Mouse (Mus musculus) retina, postnatal 1 day (tissue): Measurements from ENCODE around the gene Slc43a2.
A peak's percentile ranks its signal among the peaks of the same experiment; 100 is the strongest.
"Not testable (repeated sequence)": the region's sequence is repeated elsewhere in the genome, so short reads cannot be mapped to it uniquely, and the experiment has no call there.

Source experiments
- DNase-seq: peaks from one replicate; pipeline ENCODE4 v3.0.0-alpha.2; 2012

Gene Slc43a2

DNA sequence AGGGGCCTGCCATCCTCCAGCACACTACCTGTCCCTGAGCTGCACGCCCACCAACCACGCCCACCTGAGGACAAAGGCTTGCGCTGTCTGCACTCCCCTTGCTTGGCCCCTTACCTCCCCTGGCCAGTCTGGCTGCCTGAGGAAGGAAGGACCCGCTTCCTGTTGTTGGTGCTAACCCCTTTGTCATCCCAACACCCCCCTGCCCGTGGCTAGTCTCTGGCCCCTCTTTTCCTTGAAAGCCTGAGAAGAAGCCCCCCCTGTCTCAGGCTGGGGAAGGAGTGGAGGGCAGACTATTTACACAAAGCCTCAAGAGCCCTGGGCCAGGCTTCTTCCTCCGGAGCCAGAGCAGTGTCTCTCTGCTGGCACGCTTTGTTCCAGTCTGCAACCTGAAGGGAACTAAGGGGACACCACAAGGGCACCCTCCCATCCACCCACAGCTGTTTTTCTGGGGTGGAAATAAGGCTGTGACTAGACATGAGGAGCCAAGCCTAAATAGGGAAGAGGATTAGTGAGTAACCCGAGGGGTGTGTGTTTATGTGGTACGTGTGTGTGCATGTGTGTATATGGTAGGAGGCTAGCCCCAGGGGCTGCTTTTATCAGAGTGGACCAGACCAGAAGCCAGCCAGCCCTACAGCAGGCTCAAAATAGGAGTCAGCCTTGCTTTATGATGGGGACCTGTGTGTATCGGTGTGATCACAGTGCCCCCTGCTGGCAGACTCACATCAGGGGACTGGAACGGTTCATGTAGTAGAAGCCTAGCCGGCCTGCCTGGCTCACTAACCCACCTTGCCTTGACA, 41.6 kb downstream of the Slc43a2 start:
- DNase-seq: peak; percentile 93

DNA sequence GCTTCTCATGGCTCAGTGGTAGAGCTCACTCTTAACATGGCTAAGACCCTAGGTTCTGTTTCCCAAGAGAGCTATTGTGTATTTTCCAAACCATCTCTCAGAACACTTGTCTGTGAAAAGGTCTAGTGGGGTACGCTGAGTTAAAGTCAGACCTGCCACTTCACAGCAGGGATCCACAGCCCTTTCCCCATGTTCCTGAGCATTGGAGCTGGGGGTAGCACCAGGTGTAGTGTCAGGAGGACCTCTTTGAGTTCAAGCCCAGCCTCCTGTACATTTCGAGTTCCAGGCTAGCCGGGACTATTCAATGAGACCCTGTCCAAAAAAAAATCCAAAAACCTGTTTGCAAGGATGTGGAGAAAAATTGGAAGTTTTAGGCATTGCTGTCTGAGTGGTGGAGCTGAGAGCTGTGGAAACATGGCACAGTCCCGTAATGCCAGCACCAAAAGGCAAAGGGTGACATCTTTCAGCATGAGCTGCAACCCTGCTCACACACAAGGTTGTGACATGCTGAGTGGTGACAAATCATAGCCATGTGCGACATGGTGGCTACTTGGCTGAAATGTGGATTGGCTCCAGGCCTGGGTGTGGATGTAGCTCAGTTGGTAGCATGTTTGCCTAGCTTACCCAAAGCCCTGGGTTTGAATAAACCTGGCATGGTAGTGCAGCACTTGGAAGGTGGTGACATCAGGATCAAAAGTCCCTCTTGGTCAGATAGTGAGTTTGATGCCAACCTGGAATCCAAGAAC, 43.1 kb downstream of the Slc43a2 start:
- no peak for DNase-seq

DNA sequence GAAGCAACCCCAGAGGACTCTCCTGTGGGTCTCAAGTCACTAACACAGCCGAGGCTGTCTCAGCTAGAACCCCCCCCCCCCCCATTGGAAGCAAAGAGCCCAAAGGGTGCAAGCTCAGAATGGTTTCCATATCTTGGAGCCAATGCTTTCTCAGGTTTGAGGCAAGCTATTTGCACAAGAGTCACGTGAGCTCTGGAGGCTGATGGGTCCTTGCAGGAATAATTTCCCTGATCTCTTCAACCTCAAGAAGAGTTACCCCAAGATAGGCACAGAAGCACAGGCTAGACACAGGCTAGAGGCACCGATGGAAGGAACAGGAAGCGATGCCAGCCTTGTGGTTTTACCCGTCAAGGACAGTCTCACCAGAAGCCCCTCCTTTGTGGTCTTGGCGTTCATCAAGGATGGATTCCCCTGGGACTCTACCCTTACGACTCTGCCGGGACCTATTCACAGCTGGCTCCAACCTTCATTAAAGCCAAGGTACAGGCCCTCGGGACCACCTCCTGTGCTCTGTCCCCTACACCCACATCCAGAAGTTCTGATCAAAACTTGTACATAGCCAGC, 44.1 kb downstream of the Slc43a2 start:
- DNase-seq: no peak

DNA sequence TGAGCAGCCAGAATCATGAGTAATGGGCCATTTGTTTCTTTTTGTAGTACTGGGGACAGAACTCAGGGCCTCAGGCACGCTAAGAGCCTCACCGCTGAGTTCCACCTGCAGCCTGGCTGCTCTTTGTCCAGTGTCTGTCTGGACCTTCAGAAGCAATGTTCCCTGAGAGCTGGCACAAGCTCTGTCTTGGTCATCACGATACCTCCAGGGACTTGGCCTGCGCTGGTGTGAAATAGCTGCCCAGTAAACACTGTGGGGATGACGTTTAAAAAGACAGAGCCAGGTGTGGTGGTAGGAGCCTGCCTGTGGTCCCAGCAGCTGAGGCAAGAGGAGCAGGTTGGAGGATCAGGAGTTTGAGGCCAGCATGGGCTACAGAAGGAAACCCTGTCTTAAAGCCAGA, 47.1 kb downstream of the Slc43a2 start:
- no peak for DNase-seq

DNA sequence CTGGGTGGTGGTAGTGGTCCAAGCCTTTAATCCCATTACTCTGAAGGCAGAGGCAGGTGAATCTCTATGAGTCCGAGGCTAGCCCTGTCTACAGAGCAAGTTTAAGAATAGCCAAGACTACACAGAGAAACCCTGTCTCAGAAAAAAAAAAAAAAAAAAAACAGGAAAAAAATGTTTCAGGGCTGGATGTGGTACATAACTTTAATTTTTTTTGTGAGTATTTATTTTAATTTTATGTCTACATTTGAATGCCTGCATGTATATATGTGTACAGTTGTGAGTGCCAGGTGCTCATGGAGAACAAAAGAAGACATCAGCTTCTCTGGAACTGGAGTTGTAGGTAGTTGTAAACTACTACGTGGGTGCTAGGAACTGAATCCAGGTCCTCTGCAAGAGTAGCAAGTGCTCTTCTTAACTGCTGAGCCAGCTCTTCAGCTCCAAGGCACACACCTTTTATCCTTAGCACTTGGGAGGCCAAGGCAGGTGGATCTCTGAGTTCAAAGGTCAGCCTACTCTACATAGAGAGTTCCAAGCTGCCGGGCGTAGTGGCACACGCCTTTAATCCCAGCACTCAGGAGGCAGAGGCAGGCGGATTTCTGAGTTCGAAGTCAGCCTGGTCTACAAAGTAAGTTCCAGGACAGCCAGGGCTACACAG, 50.1 kb downstream of the Slc43a2 start:
- no peak for DNase-seq

DNA sequence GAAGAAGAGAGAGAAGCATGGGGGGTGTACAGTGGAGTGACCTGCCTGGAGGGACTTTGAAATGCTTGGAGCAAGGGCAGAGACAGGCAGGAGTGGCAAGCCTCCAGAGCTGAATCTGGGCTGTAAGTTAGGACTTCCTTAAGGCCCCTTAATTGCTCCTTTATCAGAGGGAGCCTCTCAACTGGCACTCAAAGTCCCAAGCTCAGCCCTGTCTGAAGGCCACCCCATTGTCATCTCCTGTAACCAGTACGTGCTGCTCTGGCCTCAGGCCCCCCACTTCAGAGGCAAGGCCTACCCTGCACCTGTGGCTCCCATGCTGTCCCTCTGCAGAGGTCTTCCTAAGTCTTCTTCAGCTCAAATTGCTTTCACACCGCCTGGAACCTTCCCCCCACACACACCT, 52.0 kb downstream of the Slc43a2 start:
- DNase-seq: no peak

DNA sequence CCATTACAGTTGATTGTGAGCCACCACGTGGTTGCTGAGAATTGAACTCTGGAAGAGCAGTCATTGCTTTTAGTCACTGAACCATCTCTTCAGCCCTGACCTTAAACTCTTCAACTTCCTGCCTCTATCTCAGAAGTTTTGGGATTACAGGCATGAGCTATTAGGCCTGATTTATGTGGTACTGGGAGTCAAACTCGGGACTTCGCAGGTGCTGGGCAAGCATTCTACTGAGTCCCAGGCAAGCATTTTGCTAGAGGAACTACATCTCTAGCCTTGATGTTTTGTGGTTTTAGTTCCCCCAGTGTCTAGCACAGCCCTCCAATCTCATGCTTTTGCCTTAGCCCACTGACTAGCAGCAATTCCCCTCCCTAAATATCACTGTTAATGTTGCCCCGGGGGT, 53.6 kb downstream of the Slc43a2 start:
- no peak for DNase-seq

DNA sequence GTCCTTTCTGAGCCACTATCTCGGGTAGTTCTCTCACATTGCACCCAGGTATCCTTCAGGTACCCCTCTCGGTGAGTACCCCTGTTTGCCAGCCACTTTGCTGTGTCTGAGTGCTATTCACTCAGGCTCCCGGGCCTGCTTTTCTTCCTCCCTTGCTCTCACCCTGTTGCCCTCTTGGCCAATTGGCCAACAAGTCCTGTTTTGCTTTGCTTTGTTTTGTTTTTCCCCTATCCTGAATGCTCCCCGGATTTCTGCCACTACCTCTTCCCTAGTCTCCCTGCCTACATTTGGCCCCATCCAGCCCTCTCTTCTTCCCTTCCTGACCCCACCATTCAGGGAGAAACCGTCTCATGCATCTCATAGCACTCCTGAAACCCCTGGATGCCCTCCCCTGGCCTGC, 54.5 kb downstream of the Slc43a2 start:
- no peak for DNase-seq

DNA sequence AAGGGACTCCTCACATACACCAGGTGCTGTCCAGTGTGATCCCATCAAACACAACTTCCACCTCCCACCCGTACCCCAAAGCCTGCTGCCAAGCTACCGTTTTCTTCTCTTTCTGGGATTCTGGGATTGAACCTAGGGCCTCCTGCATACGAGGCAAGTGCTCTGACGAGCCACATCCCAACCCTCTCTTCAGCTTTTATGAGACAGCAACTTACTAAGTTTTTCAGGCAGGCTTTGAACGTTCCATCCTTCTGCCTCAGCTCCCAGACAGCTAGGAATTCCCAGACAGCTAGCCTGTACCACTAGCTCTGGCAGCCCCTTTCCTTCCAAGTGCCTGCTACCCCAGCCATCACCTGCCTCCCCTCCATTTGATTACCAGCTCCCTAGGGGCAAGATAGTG, 55.5 kb downstream of the Slc43a2 start:
- no peak for DNase-seq

DNA sequence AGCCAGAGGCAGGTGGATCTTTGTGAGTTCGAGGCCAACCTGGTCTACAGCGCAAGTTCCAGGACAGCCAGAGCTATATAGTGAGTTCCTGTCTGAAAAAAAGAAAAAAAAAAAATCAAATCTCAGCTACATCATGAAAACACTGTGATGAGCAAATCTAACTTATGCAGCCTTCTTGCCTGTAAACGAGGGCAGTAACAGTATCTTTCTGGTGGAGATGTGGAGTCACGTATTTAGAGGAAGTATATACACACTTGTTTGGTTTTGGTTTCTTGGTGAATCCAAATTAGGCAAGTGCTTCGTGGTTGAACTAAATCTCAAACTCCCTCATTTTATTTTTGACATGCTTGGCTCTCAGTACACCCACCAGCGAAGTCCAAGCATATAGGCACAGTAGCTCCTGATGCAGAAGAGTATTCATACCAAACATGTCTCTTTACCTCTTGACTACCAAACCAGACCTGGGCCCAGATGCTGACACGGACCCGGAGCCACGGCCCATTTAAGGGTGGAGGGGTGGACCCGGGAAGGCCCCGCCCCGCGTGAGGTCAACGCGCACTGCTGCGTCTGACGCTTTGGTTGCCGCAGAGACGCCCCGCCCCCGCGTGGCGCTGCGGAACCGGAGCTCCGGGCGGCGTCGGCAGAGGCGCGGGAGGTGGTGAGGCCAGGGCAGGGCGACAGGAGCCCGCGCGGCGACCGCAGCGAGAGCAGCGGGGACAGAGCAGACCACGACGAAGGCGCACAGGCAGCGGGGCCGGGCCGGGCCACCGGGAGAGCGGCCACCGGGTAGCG, 56.2 kb downstream of the Slc43a2 start, which contains the start of gene Pitpna:
Pitpna (plus strand) TSS at position 605 of the 792 bp plus-strand sequence.
- peak; percentile 95 for DNase-seq

DNA sequence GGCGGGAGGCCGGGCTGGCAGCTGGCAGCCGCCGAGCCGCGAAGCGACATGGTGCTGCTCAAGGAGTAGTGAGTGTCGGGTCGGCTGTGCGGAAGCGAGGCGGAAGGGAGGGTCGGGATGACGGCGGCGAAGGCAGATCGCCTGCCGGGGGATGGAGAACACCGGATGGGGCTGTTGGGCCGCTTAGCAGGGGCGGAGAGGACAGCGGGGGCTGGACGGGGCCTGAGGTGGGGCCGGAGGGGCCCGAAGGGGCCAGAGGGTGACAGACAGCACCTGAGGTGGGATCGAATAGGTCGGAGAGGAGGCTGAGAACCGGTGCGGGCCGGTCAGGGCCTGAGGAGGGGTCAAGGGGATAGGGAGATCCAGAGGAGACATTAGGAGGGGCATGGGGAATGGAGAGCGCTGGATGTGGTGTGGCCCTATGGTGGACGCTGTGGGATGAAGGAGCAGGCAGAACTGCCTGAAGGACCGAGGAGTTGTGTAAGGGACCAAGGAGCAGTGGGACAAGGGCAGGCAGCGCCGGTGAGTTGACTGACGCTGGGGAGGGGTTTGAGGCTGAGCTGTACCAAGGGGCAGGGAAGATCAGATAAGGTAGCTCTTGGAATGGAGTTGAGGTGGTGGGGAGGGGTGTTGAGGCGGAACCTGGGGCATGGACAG, 56.9 kb downstream of the Slc43a2 start:
- no peak for DNase-seq

DNA sequence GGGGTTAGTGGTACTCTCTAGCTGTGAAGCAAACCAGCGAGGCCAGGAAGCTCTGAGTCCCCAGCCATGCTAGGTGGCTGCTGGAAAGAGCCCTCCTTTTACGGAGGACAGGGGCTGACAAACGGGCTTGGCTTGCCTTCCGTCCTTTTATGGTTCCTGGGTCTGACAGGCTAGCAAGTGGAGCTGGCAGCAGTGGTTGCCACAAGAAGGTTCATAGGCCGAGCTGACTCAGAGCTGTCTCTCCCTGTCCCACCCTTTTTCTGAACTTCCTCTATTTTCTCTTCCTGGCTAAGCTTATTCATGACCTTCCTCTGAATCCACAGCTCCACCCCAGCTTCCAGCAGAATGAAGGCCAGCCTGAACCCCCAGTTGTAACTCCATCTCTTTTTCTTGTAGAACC, 61.1 kb downstream of the Slc43a2 start:
- no peak for DNase-seq

DNA sequence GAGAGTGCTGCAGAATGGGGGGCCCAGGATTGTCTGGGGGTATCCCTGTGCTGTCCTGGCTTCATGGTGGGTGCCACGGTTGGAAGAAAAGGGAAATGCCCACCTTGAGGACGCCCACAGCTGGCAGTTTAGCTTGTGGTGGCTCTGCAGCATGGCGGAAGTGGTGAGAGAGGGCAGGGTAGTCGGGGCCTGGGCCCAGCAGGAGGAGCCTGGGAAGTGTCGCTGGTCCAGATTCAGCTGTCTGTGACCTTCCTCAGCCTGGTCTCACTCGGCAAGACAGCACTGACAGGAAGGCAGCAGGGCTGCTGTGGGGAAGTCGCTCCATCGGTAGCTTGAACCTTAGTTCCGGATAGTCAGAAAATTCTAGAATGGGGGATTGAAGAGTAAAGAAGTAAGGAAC, 62.9 kb downstream of the Slc43a2 start:
- no peak for DNase-seq

DNA sequence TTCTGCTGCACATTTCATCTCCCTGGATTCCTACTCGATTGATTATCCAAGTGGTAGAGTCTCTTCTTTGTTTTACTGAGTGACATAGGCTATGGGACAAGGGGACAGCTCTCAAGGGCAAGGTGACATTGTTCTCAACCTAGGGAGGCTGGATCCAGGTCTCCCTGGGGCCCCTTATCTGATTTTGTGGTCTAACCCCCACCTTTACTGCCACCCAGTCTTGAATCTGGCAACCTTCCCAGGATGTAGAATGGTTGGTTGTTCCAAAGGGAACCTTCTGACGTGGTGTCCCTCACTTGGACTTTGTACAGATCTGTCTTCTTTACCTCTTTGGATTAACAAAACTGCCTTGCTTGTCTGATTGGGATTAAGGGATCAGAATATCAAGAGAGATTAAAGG, 63.9 kb downstream of the Slc43a2 start:
- no peak for DNase-seq

DNA sequence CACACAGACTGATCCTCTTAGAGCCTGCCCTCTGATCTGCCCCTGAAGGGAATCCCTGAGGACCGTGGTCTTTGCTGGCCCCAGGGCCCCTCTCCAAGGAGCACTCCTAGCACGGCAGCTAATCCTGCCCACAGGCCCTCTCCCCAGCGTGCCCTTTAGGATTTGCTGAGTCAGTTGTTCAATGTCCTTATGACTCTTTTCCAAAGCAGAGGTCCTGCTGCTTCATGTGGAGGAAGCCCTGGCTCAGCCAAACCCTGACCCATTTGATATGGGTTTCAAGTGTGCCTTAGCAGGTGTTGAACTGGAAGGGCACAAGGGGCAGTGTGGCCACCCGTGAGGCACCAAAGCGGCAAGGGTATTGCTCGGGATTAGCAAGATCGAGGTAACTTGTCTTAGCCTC, 64.3 kb downstream of the Slc43a2 start:
- peak; percentile 83 for DNase-seq

DNA sequence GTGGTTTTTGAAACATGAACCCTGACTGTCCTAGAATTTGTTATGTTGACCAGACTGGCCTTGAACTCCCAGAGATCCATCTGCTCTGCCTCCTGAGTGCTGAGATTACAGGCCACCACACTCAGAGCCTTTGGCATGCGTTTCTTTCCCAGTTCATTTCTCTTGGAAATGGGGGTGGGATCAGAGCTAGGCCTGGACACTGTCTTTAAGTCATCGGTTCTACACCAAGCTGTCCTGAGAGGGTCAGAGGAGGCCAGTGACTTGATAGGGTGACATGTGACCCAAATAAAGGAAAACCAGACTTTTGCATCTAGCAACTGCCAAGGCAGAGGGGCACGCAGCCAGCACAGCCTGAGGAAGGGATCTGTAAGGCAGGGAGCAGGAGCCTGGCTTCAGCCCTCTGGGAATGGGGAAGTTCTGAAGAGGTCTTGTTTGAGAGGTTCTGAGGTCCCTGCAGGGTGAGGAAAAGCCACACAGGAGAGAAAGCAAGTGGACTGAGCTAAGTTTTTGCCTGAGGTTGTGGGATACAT, 65.3 kb downstream of the Slc43a2 start:
- DNase-seq: no peak

DNA sequence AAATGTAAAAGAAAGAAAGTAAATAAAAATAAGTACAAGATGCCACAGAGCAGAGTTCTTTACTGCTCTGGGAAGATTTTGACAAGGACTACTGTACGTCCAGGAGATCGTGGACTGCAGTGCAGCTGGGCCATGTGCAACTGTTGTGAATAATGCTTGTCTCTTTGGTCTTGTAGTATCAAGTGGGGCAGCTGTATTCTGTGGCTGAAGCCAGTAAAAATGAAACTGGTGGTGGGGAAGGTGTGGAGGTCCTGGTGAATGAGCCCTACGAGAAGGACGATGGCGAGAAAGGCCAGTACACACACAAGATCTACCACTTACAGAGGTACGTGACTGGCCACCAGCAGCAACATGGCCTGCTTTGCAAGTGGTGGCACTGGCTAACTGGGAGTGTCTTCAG, 66.5 kb downstream of the Slc43a2 start:
- no peak for DNase-seq

DNA sequence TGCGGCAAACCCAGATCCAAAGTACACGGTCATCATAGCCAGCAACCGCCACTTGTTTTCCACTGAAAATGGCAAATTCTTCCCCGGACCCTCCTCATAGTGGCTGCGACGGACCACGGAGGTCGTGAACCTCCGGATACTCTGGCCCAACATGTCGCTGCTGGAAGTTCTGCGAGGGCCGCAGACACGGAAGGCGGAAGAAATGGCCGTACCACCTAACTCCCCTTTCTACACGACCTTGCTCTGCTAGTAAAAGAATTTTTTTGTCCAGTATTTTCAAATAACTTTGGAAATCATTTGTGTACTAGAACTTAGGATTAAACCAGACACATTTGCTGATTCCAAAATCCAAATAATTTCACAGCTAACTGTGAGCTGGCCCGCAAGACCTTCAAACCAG, 68.3 kb downstream of the Slc43a2 start:
- DNase-seq: not testable (repeated sequence)

DNA sequence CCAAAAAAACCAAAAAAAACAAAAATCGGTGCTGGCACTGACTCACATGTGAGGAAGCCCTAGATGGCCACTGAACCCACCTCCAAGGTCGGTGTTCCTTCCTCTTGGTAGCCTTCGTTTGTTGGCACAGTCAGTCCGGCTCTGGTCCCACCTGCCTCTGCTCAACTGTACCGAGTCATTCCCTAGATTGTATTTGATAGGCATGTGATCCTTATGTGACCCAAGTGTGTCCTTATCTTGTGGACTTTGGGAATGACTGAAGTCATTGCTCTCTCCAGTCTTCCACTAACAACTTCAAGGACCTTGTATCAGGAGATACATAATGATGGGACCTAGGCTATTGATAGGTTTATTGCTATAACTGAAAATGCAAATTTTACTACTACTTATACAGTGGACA, 73.3 kb downstream of the Slc43a2 start:
- DNase-seq: no peak

DNA sequence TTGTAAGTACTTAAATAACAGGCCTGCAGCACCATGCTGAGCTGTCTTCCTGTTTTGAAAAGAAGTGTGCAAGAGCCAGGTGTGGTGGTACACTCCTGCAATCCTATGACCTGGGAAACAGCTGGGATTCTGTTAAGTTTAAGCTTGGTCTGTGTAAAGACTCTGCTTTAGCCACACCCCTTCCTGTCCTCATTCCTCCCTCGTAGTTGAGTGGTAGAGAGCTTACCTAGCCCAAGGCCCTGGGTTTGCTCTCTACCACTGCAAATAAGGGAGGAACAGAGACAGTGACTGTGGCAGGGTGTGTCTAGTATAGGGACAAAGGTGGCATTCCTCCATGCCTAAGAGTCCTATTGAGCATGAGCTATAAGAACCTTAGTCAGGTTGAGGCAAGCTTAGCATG, 73.8 kb downstream of the Slc43a2 start:
- no peak for DNase-seq

DNA sequence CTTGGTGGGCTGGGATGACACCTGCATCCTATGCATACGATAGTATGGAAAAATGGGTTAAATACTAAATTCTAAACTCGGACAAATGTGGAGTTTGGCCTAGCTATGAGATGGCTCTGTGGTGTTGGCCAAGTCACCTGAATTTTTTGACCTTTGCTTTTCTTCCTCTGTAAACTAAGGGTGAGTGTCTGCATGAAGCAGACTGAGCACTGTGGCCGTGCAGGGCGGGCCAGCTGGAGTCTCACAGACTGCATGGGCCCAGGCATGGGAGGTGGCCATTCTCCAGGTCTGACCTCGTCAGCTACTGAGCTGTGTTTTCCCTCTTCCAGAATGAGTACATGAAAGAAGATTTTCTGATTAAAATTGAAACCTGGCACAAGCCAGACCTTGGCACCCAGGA, 77.3 kb downstream of the Slc43a2 start:
- no peak for DNase-seq

DNA sequence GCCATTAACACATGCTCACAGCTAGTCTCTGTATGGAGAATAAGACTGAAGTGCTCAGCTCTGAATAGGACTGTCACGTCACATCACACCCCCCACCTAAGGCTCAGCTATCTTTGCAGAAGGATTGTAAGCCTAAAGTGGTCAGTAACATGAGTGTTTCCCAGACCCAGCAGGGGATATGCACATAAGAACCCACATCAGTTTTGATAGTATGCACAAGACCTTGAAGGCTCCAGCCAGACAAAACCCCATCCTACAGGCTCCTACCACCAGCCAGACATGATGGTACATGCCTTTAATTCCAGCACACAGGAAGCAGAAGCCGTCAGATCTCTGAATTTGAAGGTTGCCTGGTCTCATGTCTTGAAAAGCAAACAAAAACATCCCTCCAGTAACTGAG, 78.5 kb downstream of the Slc43a2 start:
- no peak for DNase-seq
